Mouse (Mus musculus) layer of hippocampus, adult 6 months (tissue): ENCODE data around the gene Gm10999. TPM values are rescaled to one million over a fixed set of nuclear protein-coding genes. Genes with fewer than 3 reads are reported as not detected.

Source experiments
- long read RNA-seq, 2 experiments: library from polyadenylated mRNA; unstranded; transcript quantifications; one replicate each; pipeline ENCODE4 v2.0.0; 2019 to 2020
- polyA plus RNA-seq: library from polyadenylated mRNA; unstranded; fragments of <200 nt; fragmentation: Nextera tagmentation; gene quantifications from 2 replicates; pipeline ENCODE4 v1.2.3, GENCODE M21; 2021

Gm10999 gene
- not detected in 2 replicates for polyA plus RNA-seq
- long read RNA-seq, experiment 1: 0 reads
- long read RNA-seq, experiment 2: 0 reads

DNA sequence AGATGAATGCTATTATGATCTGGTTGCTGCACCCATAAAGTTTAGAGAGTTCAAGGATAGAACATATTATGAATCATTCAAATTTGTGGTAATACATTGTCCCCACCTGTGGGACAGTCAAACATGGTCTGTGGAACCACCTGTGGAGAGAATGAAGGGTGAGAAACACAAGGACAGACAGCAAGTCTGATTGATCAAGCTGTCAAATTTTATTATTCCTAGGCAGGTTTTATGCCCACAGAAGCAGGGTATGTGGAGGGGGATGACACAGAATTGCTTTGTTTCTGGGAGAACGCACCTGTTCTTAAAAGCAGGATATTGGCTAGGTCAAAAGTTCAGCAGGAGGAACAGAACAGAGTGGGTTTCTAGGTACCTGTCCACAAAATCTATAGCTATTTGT, at the start of gene Gm10999:
TSS of gene Gm10999 (minus strand) at position 101 of the 400 bp plus-strand sequence.

Other genes with a start within 250 kb of the Gm10999 start
- gene Ccdc7a, start 66.1 kb downstream of the Gm10999 start, polyA plus RNA-seq: not detected in 2 replicates
- gene Ccdc7b, start 64.5 kb downstream of the Gm10999 start, polyA plus RNA-seq: not detected in 2 replicates
- gene 2610044O15Rik8, start 102.7 kb upstream of the Gm10999 start, polyA plus RNA-seq: 14.3 and 17.7 TPM in 2 replicates